Mouse (Mus musculus): ENCODE data around the gene Abhd13. TPM values are rescaled to one million over a fixed set of nuclear protein-coding genes. Genes with fewer than 3 reads are reported as not detected.

Gene Abhd13
- polyA plus RNA-seq, 1 experiment from 2014 or later, result 17.6 TPM

GRCm38 (mm10) chr8:10017231-10017630 is 39.7 kb downstream of the Abhd13 start:
- 60% methylated on average over 3 of the region's 3 CpGs for WGBS
- no peak overlapping the region for H3K4me2 ChIP-seq
- no peak overlapping the region for H3K27ac ChIP-seq (ENCODE audit: poor library complexity, severe bottlenecking)
- no peak for ATAC-seq (ENCODE audit: insufficient number of reproducible peaks, low FRiP score)
- no peaks in the 10 kb centered on the region for H3K4me1 ChIP-seq (replicated peaks)
- H3K4me3 ChIP-seq, result no peak overlapping the region
- H3K27me3 ChIP-seq (replicated peaks), result no peaks in the 10 kb centered on the region
- H3K9me3 ChIP-seq (replicated peaks), result no peaks in the 10 kb centered on the region; the same call in 1 of the 2 replicates
- no peak overlapping the region for H3K9ac ChIP-seq
- no peaks in the 10 kb centered on the region for H3K36me3 ChIP-seq

DNA sequence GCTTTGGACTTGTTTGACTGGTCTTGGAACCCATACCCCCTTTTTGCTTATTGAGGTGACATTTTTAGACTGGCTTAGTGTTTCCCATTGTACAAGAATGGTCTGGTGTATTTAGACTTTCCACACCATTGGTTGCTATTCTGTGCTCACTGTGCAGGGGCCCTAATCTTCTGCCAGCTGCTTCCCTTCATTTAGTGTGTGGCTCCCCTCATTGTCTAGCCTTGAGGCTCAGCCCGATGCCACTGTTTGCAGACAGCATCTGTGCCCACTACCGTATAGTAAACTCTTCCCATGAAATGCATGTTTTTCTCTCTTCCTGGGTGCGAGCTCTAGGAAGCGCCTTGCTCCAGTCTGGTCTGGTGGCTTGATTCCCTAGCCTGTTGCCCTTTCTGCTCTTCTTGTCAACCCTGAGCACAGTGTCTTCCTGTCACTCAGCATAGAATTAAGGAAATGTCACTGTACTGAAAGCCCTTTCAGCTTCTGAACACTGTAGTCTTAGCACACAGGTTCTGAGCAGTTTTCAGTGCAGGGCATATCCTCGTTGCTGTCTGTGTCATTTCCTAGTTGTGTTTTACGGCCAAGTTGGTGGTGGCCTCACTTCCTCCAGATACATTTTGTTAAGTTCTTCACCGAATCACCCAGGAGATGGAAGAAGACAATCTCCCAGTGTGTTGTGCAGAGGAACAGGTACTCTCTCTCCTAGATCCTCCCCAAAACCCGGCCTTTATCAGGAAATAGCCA is 53.0 kb downstream of the Abhd13 start:
- Histone ChIP-seq H3K9me3 (replicated peaks) (no peaks in the 10 kb centered on the region), H3K4me1 (replicated peaks) (no peaks in the 10 kb centered on the region), H3K4me2 (no peak overlapping the region), H3K4me3 (no peak overlapping the region), H3K27ac (ENCODE audit: poor library complexity, severe bottlenecking) (no peak overlapping the region), H3K27me3 (replicated peaks) (no peaks in the 10 kb centered on the region), H3K36me3 (no peaks in the 10 kb centered on the region), H3K9ac (no peak overlapping the region)
- WGBS, result 67% methylated on average over 8 of the region's 8 CpGs
- no peak for ATAC-seq (ENCODE audit: insufficient number of reproducible peaks, low FRiP score)

DNA sequence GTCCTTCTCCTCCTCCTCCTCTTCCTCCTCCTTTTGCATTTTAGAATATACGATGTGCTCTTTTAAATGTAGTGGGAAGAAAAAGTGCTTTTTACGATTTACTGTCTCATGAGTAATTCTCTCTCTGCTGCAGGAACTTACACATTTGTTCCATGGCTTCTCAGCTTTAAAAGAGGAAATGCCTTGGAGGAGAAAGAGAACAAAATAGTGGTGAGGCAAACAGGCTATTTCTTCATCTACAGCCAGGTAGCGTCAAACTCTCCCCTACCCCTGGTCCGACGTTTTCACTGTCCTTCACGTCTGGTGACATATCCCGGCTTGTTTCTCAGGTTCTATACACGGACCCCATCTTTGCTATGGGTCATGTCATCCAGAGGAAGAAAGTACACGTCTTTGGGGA is 53.7 kb downstream of the Abhd13 start:
- Histone ChIP-seq H3K27me3 (replicated peaks) (no peaks in the 10 kb centered on the region), H3K9me3 (replicated peaks) (no peaks in the 10 kb centered on the region), H3K27ac (ENCODE audit: poor library complexity, severe bottlenecking) (no peak overlapping the region), H3K4me3 (no peak overlapping the region), H3K36me3 (no peaks in the 10 kb centered on the region), H3K4me1 (replicated peaks) (no peaks in the 10 kb centered on the region), H3K4me2 (no peak overlapping the region), H3K9ac (no peak overlapping the region)
- 72% methylated on average over 9 of the region's 9 CpGs for WGBS
- ATAC-seq (ENCODE audit: insufficient number of reproducible peaks, low FRiP score), result no peak

DNA sequence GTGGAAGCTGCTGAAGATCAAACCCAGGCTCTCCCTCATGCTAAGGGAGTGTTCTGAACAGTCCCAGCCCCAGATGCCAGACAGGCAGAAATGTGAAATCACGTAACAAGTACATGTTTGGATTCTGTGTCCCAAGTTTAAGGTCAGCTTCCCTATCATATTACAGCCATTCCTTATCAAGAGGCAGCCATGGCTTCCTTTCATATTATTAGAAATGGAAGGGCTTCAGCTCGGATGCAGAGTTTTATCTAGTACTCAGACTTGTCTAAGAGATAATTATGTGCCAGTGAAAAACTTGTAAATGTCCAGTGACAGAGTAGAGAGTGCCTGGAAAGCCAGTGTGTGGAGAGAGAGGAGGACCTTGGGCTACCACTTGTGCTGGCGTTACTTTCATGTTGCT is 63.4 kb downstream of the Abhd13 start:
- 19% methylated on average over 3 of the region's 3 CpGs for WGBS
- H3K4me3 ChIP-seq, result no peak overlapping the region
- no peak overlapping the region for H3K27ac ChIP-seq (ENCODE audit: poor library complexity, severe bottlenecking)
- H3K27me3 ChIP-seq (replicated peaks), result no peaks in the 10 kb centered on the region
- no peaks in the 10 kb centered on the region for H3K9me3 ChIP-seq (replicated peaks)
- no peak overlapping the region for H3K4me2 ChIP-seq
- no peak for ATAC-seq (ENCODE audit: insufficient number of reproducible peaks, low FRiP score)
- H3K36me3 ChIP-seq, result no peaks in the 10 kb centered on the region
- peaks cover 9% of the 10 kb centered on the region for H3K4me1 ChIP-seq (replicated peaks)
- no peak overlapping the region for H3K9ac ChIP-seq

Other genes with a start within 250 kb of the Abhd13 start
- 0.13 and 0.18 TPM in 2 replicates for gene Fam155a, start 206.5 kb upstream of the Abhd13 start, polyA plus RNA-seq (2016; fragmentation: Nextera tagmentation; extraction: Ambion mirVana)
- gene Gm10217, start 113.5 kb upstream of the Abhd13 start, polyA plus RNA-seq (2016; fragmentation: Nextera tagmentation; extraction: Ambion mirVana), result not detected in 2 replicates
- gene Lig4, start within 50 bp of the Abhd13 start, polyA plus RNA-seq (2016; fragmentation: Nextera tagmentation; extraction: Ambion mirVana), result 5.0 and 5.4 TPM in 2 replicates
- gene Tnfsf13b, start 28.8 kb downstream of the Abhd13 start, polyA plus RNA-seq (2016; fragmentation: Nextera tagmentation; extraction: Ambion mirVana), result 0.26 and 0.30 TPM in 2 replicates
- 1.4 and 1.5 TPM in 2 replicates for gene Myo16, start 176.2 kb downstream of the Abhd13 start, polyA plus RNA-seq (2016; fragmentation: Nextera tagmentation; extraction: Ambion mirVana)